ENCODE assay signal across 7 mouse cellular contexts in genomic region chr10:91181461-91182288, GRCm38 (mm10). TPM values are rescaled to one million over a fixed set of nuclear protein-coding genes. Genes with fewer than 3 reads are reported as not detected.
DNase-seq lines count a peak whose midpoint lies in the region; ATAC-seq and TF ChIP-seq lines count a peak whose summit lies in the region.

No protein-coding gene starts in this region.

- intact Hi-C loops in left cerebral cortex, postnatal 4 days (cut with DNase I): no loop called here

- H3K4me3 ChIP-seq in intestine, postnatal 0 days (ENCODE audit: low read depth, low read length): peak overlapping the region; percentile 47
- peak overlapping the region; percentile 56 for H3K4me3 ChIP-seq in midbrain, embryonic 12.5 days
- peak overlapping the region; percentile 68 for H3K4me3 ChIP-seq in small intestine, adult 2 months (ENCODE audit: low read depth, low read length)

- peak; percentile 88 for TF ChIP-seq POLR2A in small intestine, adult 2 months (IDR thresholded peaks at IDR 0.05; ENCODE audit: low read depth, low read length)

- ATAC-seq in intestine, postnatal 0 days: peak; percentile 92
- ATAC-seq in midbrain, embryonic 12.5 days (ENCODE audit: low FRiP score, low read depth): peak; percentile 89

- H3K9me3 ChIP-seq in intestine, postnatal 0 days (ENCODE audit: control insufficient read depth): no peaks in the 10 kb centered on the region
- no peaks in the 10 kb centered on the region for H3K9me3 ChIP-seq in midbrain, embryonic 12.5 days

- no peak for TF ChIP-seq CTCF in intestine, postnatal 0 days (IDR thresholded peaks at IDR 0.05; ENCODE audit: low read depth)
- no peak for TF ChIP-seq CTCF in small intestine, adult 2 months (IDR thresholded peaks at IDR 0.05; ENCODE audit: extremely low read depth, insufficient read length, insufficient replicate concordance, low read depth, low read length)

- no peaks in the 10 kb centered on the region for H3K36me3 ChIP-seq in intestine, postnatal 0 days (ENCODE audit: control insufficient read depth, insufficient read depth)
- no peaks in the 10 kb centered on the region for H3K36me3 ChIP-seq in midbrain, embryonic 12.5 days
- H3K36me3 ChIP-seq in small intestine, adult 2 months (ENCODE audit: control insufficient read depth, insufficient read depth, low read length): no peaks in the 10 kb centered on the region

- H3K4me2 ChIP-seq in intestine, postnatal 0 days (replicated peaks; ENCODE audit: low read depth): peak overlapping the region; percentile 67
- peak overlapping the region; percentile 53 for H3K4me2 ChIP-seq in midbrain, embryonic 12.5 days (replicated peaks)

- under 1% methylated on average over 69 of the region's 69 CpGs for WGBS in intestine, postnatal 0 days
- under 1% methylated on average over 69 of the region's 69 CpGs for WGBS in midbrain, embryonic 12.5 days
- under 1% methylated on average over 69 of the region's 69 CpGs for WGBS in small intestine, adult 2 months

- peak overlapping the region; percentile 70 for H3K9ac ChIP-seq in intestine, postnatal 0 days (ENCODE audit: low read depth, low read length)
- H3K9ac ChIP-seq in midbrain, embryonic 12.5 days (replicated peaks): peak overlapping the region; percentile 57

- no peaks in the 10 kb centered on the region; the same call in 1 of the 2 replicates for H3K4me1 ChIP-seq in intestine, postnatal 0 days (replicated peaks; ENCODE audit: control insufficient read depth, insufficient read depth, low read length)
- peaks cover 17% of the 10 kb centered on the region for H3K4me1 ChIP-seq in midbrain, embryonic 12.5 days
- peaks cover 11% of the 10 kb centered on the region; the same call in 1 of the 2 replicates for H3K4me1 ChIP-seq in small intestine, adult 2 months (ENCODE audit: control insufficient read depth, insufficient read depth, insufficient read length, low read length)

- peak overlapping the region; percentile 98 for H3K27ac ChIP-seq in intestine, postnatal 0 days (ENCODE audit: low read depth, low read length)
- peak overlapping the region; percentile 97 for H3K27ac ChIP-seq in midbrain, embryonic 12.5 days (replicated peaks)
- peak overlapping the region; percentile 98 for H3K27ac ChIP-seq in small intestine, adult 2 months (ENCODE audit: insufficient read depth, low read depth, low read length)

- no peaks in the 10 kb centered on the region for H3K27me3 ChIP-seq in intestine, postnatal 0 days (replicated peaks; ENCODE audit: control insufficient read depth, insufficient read depth, low read length)
- H3K27me3 ChIP-seq in midbrain, embryonic 12.5 days: no peaks in the 10 kb centered on the region
- H3K27me3 ChIP-seq in small intestine, adult 2 months (ENCODE audit: control insufficient read depth, insufficient read depth, low read length): no peaks in the 10 kb centered on the region

- peak; percentile 98 for DNase-seq in adrenal gland, adult 8-10 months
- peak; percentile 99 for DNase-seq in embryo, embryonic 9.5 days (ENCODE audit: extremely low spot score)
- DNase-seq in gonadal fat pad, adult 2 months (ENCODE audit: low read depth): peak; percentile 77
- DNase-seq in left cerebral cortex, postnatal 4 days: peak; percentile 100

RNA-seq across cellular contexts. Expression of gene Tmpo, which starts 0.6 kb away (rescaled TPM):
- 100 to 1,000 TPM in 2 of 4 experiments, 10 to 100 TPM in 2; 81.5 to 150 (median 108) TPM for total RNA-seq in adrenal gland, adult 8-10 months (2022)
- 22.4 and 29.5 TPM in 2 replicates for polyA plus RNA-seq in gonadal fat pad, adult 2 months (2012; rRNA removed)
- 57.7 and 59.7 TPM in 2 replicates for polyA plus RNA-seq in intestine, postnatal 0 days (2015; fragmentation: Nextera tagmentation; extraction: Ambion mirVana)
- total RNA-seq in left cerebral cortex, postnatal 4 days (2021): 10 to 100 TPM; 70.0 to 76.8 TPM
- polyA plus RNA-seq in midbrain, embryonic 12.5 days (2016; fragmentation: Nextera tagmentation; extraction: Ambion mirVana): 368 and 394 TPM in 2 replicates
- 18.5 and 29.0 TPM in 2 replicates for polyA plus RNA-seq in small intestine, adult 2 months (2012; rRNA removed)

RNA-seq across cellular contexts. Expression of gene Slc25a3, which starts 57.8 kb away (rescaled TPM):
- total RNA-seq in adrenal gland, adult 8-10 months (2022): 1,000 to 10,000 TPM in 2 of 4 experiments, 100 to 1,000 TPM in 2; 882 to 1,292 (median 1,071) TPM
- polyA plus RNA-seq in gonadal fat pad, adult 2 months (2012; rRNA removed): 214 and 305 TPM in 2 replicates
- polyA plus RNA-seq in intestine, postnatal 0 days (2015; fragmentation: Nextera tagmentation; extraction: Ambion mirVana): 1,127 and 1,178 TPM in 2 replicates
- total RNA-seq in left cerebral cortex, postnatal 4 days (2021): 100 to 1,000 TPM; 388 to 413 TPM
- polyA plus RNA-seq in midbrain, embryonic 12.5 days (2016; fragmentation: Nextera tagmentation; extraction: Ambion mirVana): 369 and 374 TPM in 2 replicates
- 486 and 781 TPM in 2 replicates for polyA plus RNA-seq in small intestine, adult 2 months (2012; rRNA removed)

Comparison
In these comparisons a context has a peak if more than half of its experiments do, and no peak if none do; other contexts are left out.
1. Peak in every context shown above with its lines: DNase-seq, ATAC-seq, H3K4me3 ChIP-seq and H3K27ac ChIP-seq.